Mouse (Mus musculus) right cerebral cortex, postnatal 14 days (tissue): ENCODE results near the gene Cetn3.

Experiments used
- DNase-seq: peaks from one replicate; pipeline ENCODE4 v3.0.0; 2022

The Cetn3 gene

GRCm38 (mm10) chr13:81782971-81783404 lies at the start of gene Cetn3:
TSS of gene Cetn3 (plus strand) at chr13:81783077.
- DNase-seq, result peak; percentile 88

- no peak for DNase-seq
These were observed 46.3 kb upstream of the Cetn3 start for GRCm38 (mm10) chr13:81736606-81737005.

GRCm38 (mm10) chr13:81740898-81741297 lies 42.0 kb upstream of the Cetn3 start:
- DNase-seq, result no peak

GRCm38 (mm10) chr13:81743391-81744091 lies 39.3 kb upstream of the Cetn3 start:
- no peak for DNase-seq

- DNase-seq, result no peak
These were observed 38.8 kb upstream of the Cetn3 start for GRCm38 (mm10) chr13:81744092-81744396.

GRCm38 (mm10) chr13:81754878-81755277 lies 28.0 kb upstream of the Cetn3 start:
- DNase-seq, result no peak

- no peak for DNase-seq
These were observed 27.6 kb upstream of the Cetn3 start for GRCm38 (mm10) chr13:81755324-81755723.

GRCm38 (mm10) chr13:81757058-81757660 lies 25.7 kb upstream of the Cetn3 start:
- no peak for DNase-seq

GRCm38 (mm10) chr13:81760379-81760778 lies 22.5 kb upstream of the Cetn3 start:
- peak; percentile 32 for DNase-seq

GRCm38 (mm10) chr13:81761566-81762186 lies 21.2 kb upstream of the Cetn3 start:
- DNase-seq, result no peak

GRCm38 (mm10) chr13:81764173-81764572 lies 18.7 kb upstream of the Cetn3 start:
- DNase-seq, result no peak

- peak; percentile 93 for DNase-seq
These were observed 15.7 kb upstream of the Cetn3 start for GRCm38 (mm10) chr13:81767038-81767659.

GRCm38 (mm10) chr13:81776217-81776616 lies 6.7 kb upstream of the Cetn3 start:
- DNase-seq, result no peak

- no peak for DNase-seq
These were observed 402 bp upstream of the Cetn3 start for GRCm38 (mm10) chr13:81782475-81782874.

- DNase-seq, result peak; percentile 96
These were observed 797 bp downstream of the Cetn3 start for GRCm38 (mm10) chr13:81783405-81784342.

GRCm38 (mm10) chr13:81785766-81786480 lies 3.0 kb downstream of the Cetn3 start:
- no peak for DNase-seq

GRCm38 (mm10) chr13:81790160-81790559 lies 7.3 kb downstream of the Cetn3 start:
- DNase-seq, result no peak

GRCm38 (mm10) chr13:81791861-81792260 lies 9.0 kb downstream of the Cetn3 start:
- DNase-seq, result no peak

- DNase-seq, result no peak
These were observed 11.0 kb downstream of the Cetn3 start for GRCm38 (mm10) chr13:81793850-81794249.

GRCm38 (mm10) chr13:81801121-81801520 lies 18.2 kb downstream of the Cetn3 start:
- DNase-seq, result no peak

- no peak for DNase-seq
These were observed 20.8 kb downstream of the Cetn3 start for GRCm38 (mm10) chr13:81803713-81804112.

- DNase-seq, result no peak
These were observed 39.9 kb downstream of the Cetn3 start for GRCm38 (mm10) chr13:81822750-81823149.
